Mouse (Mus musculus): Measurements from ENCODE around the gene Fgd6.

- no peak for TF ChIP-seq CTCF (IDR thresholded peaks at IDR 0.05; ENCODE audit: extremely low read depth, insufficient read depth, insufficient read length, insufficient replicate concordance)
- no peak for TF ChIP-seq POLR2A (IDR thresholded peaks at IDR 0.05; ENCODE audit: low read depth, low read length)
These were observed 97.3 kb downstream of the Fgd6 start for GRCm38 (mm10) chr10:94133081-94133480.

Measured in spleen, adult 2 months (tissue).